Mouse (Mus musculus) Patski (cell line): ENCODE measurements around the gene Fam83e. TPM values are rescaled to one million over a fixed set of nuclear protein-coding genes. Genes with fewer than 3 reads are reported as not detected.

Experiments used
- ATAC-seq: fragments of 100-300 bp; one replicate; pipeline ENCODE4 v1.8.0; 2021
- CTCF ChIA-PET: fragments of 350-600 bp; sonication (Branson Sonifier 250); formaldehyde crosslinking; loops from one replicate; lab custom pipeline; 2022; ENCODE audit warnings: inconsistent platforms; lab: Charles Lee
- POLR2A ChIA-PET: fragments of 350-600 bp; sonication (Branson Sonifier 250); formaldehyde crosslinking; loops from one replicate; lab custom pipeline; 2022; ENCODE audit warnings: antibody characterized with exemption, inconsistent platforms; lab: Charles Lee
- DNase-seq: peaks from one replicate; pipeline ENCODE4 v3.0.0-alpha.2; 2011; ENCODE audit warnings: low read depth, low spot score
- H3K27me3 ChIP-seq: fragments of 371-371 bp; one replicate; pipeline ENCODE4 v1.5.1; 2021
- CTCF ChIP-seq: fragments of 100-300 bp; IDR thresholded peaks from one replicate; pipeline ENCODE4 v1.5.1; 2021
- in situ Hi-C: fragments of 300-500 bp; cut with MboI; formaldehyde crosslinking; loops from 3 replicates; pipeline ENCODE4 v1.11.1; 2018; ENCODE audit warnings: low pct_unique_long_range_greater_than_20kb, mixed read lengths
- polyA plus RNA-seq: library from polyadenylated mRNA; unstranded; gene quantifications from one replicate; pipeline ENCODE4 v1.2.3, GENCODE M21; 2021

Fam83e gene
- polyA plus RNA-seq, 1 experiment from 2014 or later, result 0.04 TPM

DNA sequence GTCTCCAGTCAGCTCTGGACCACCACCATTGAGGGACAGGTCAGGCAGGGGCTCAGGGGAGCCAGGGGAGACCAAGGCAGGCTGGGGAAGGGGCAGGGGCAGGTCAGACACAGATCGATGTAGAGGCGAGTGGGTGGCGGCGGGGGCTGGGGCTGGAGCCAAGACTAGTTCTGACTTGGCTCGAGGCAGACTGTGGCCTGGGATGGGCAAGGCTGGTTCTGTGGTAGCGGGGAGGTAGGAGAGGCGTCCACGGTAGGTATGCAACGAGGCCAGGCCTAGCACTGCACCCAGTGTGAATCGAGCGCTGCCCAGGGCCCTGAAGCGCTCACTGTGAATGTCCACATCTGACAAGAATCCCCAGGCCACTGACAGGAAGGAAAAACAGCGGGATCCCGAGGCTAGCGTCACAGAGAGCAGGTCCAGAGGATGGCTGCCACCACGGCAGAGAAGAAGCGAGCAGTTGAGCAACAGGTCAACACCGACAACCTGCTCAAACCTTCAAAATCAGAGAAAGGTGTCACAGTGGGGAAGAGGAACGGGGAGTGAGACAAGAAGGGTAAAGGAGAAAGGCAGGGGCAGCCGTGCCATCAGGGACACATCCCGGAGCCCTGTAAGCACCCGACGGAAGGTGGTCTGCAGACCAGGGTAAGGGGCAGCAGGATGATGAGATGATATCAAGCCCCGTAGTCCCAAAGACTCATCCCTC, 9.5 kb upstream of the Fam83e start:
- no peaks in the 10 kb centered on the region for H3K27me3 ChIP-seq
- no peak for DNase-seq
- CTCF ChIA-PET, result no interaction called here
- ATAC-seq, result no peak
- no peak for TF ChIP-seq CTCF
- POLR2A ChIA-PET, result no interaction called here
- in situ Hi-C loops, result loop anchor here (25.0 kb wide), 1 partner anchor 849 kb away; the partner anchor contains the start of genes Pnkp and Ptov1

DNA sequence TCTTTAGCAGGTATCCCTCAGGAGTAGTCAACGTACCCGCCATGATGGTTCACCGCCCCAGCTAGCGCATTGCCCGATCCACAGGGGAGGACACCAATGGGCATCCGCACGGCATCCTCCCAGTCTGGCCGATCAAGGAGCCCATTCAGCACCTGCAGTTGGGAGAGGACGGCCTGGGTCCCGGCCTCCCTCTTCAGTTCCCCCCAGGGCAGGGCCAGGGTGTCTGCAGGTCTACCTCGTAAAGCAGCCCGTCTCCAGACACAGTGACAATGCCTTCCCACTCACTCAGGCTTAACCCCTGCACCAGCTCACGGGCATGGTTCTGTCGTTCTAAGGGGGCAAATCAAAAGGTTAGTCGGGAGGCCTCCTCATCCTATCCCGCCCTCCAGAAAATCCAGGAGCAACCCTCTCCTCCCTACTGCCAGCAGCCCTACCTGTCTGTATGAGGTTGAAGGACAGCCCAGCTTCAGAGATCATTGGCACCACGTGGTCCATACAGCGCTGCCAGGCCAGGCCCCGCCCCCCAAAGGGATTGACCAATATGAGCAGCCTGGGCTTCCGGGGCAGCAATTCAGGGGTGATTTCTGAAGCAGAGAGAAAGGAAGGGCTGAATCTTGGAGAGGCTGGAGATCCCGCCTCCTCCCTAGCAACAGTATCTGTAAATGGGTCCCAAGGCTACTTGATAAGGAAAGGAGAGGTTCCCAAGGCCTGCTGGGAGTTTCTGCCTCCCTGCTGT, 8.8 kb upstream of the Fam83e start:
- TF ChIP-seq CTCF, result no peak
- DNase-seq, result no peak
- H3K27me3 ChIP-seq, result no peaks in the 10 kb centered on the region
- ATAC-seq, result no peak
- in situ Hi-C loops, result loop anchor here (25.0 kb wide), 1 partner anchor 850 kb away; the partner anchor contains the start of genes Pnkp and Ptov1
- POLR2A ChIA-PET, result no interaction called here
- CTCF ChIA-PET, result no interaction called here

DNA sequence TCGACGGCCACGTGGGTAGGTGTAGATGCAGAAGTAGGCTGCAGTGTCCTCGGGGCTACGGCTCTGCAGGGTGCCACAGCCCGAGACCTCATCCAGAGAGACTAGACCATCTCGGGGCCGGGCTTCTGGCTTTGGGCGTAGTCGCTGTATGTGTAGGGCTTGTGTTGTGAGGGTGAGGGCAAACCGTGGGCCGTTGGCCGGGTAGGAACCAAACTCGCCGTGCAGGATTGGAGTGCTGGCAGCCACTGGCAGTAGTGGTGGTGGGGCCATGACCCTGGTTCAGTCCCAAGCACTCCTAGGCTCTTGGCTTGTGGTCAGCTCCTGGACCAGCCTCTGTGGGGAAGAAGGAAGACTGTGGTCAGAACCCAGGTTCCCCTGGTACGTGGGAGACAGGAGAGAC, 7.6 kb upstream of the Fam83e start:
- TF ChIP-seq CTCF, result no peak
- no peak for DNase-seq
- POLR2A ChIA-PET, result no interaction called here
- H3K27me3 ChIP-seq, result no peaks in the 10 kb centered on the region
- CTCF ChIA-PET, result no interaction called here
- in situ Hi-C loops, result loop anchor here (25.0 kb wide), 1 partner anchor 851 kb away; the partner anchor contains the start of genes Pnkp and Ptov1
- ATAC-seq, result no peak

DNA sequence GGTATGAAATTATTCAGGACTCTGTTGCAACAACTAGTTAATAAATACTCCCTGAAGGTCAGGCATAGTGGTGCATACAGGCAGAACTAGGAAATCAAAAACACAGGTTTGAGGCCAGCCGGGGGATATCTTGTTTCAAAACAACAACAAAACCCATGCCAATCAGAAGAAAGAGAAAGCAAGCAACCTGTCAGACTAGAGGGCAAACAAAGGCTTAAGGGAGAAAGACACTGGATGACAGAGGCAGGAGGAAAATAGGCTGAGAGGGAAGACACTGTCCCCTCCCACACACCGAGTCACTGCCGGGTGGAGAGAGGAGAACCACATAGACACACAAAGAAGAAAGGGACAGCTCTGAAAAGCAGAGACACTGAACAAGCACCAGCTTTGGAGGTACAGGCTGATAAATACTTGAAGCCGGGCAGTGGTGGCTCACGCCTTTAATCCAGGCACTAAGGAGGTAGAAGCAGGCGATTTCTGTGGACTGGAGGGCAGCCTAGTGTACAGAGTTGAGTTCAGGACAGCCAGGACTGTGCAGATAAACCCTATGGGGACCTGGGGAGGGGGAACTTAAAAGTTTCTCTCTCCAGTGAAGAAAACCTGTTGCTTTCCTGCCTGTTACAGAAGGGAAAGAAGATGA, 7.0 kb upstream of the Fam83e start:
- no peaks in the 10 kb centered on the region for H3K27me3 ChIP-seq
- ATAC-seq, result no peak
- POLR2A ChIA-PET, result no interaction called here
- in situ Hi-C loops, result loop anchor here (25.0 kb wide), 1 partner anchor 852 kb away; the partner anchor contains the start of genes Pnkp and Ptov1
- no peak for TF ChIP-seq CTCF
- CTCF ChIA-PET, result no interaction called here
- DNase-seq, result no peak

DNA sequence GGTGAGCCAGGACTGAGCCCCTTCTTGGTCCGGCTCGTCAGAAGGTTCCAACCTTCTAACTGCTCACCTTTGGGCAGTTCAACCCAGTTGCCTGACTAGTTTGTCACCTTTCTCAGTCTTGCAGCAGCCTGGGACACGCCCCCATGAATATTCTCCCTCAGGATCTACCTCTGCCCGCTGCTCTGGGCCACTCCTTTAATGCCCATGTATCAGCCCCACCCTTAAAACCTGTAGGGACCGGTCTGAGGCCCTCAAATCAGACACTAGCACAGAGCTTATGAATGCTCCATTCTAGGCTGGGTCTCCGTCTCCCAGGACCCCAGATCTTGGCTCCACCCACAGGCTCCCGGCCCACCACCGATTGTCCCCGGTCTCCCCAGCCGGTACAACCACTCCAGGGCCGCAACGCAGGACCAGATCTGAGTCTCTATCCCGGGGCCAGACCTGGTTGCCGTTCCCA, 6.4 kb upstream of the Fam83e start:
- DNase-seq, result no peak
- TF ChIP-seq CTCF, result no peak
- ChIA-PET CTCF (no interaction called here), POLR2A (no interaction called here)
- H3K27me3 ChIP-seq, result no peaks in the 10 kb centered on the region
- peak; percentile 7 for ATAC-seq
- in situ Hi-C loops, result loop anchor here (25.0 kb wide), 1 partner anchor 852 kb away; the partner anchor contains the start of genes Pnkp and Ptov1

DNA sequence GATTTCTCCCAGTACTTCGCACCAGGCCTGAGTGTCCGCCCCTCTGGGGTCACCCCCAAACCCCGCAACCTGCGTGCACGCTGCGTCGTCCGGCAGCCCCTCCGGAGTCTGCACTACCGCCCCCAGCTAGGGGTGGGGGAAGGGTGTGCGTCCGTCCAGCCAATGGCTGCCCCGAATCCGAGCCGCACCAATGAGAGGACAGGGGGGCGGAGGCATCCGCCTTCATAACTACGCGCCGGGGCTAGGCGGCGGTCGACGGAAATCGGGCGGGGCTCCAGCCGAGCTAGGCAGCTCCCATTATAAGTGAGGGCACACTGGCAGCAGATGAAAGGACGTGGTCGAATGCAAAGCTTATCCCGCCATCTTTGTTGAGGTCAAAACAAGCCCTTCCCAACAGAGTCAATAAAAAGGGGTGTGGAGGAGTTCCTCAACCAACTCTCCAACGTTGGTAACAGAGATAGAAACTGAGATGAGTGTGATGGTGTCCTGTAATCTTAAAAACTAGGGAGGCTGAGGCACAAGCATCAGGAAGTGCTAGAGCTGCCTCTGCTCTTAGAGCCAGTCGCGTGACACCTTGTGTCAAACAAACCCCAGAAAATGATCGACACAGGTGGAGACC, 5.8 kb upstream of the Fam83e start, which contains the start of gene Rpl18:
Gene Rpl18 (plus strand): TSS at position 368 of the 619 bp plus-strand sequence.
- peak; percentile 82 for ATAC-seq
- POLR2A ChIA-PET, result no interaction called here

DNA sequence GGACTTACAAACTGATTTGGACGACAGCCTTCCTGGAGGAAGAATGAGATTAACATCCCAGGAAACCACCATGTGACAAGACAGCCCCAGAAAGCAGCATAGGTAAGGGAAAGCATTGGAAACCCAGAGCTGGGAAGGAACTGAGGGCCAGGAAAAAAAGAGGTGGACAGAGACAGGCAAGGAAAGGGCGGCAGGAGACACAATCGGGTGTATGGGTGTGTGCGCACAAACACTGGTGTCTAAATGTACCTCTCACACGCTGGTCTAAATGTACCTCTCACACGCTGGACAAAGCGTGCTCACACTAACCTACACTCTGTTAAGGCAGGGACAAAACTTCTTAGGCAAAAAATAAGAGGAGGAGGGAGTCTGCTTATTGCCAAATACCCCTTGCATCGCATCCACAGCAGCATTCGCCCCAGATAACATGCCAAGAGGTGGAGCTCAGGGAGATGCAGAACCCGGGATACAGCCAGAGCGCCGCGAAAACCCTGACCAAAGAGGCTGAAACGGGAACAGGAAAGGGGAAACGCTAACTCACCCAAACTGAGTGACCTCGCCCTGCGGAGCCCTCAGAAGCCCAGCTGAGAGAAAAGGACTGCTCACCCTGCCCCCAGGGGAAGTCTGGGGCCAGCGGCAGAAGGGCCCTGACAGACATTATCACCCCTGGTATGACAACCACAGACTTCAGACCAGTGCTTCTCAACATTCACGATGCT, 5.1 kb upstream of the Fam83e start:
- ChIA-PET POLR2A (interaction anchor here (4.4 kb wide), 1 partner anchor 8 kb away, joined by 28 read pairs; no protein-coding TSS in a partner anchor), CTCF (no interaction called here)
- no peaks in the 10 kb centered on the region for H3K27me3 ChIP-seq
- DNase-seq (no peak), ATAC-seq (no peak)
- in situ Hi-C loops, result loop anchor here (25.0 kb wide), 1 partner anchor 854 kb away; the partner anchor contains the start of genes Pnkp and Ptov1
- no peak for TF ChIP-seq CTCF

More for the DNA sequence above, 5.8 kb upstream of the Fam83e start, which contains the start of gene Rpl18:
- H3K27me3 ChIP-seq, result no peaks in the 10 kb centered on the region
- in situ Hi-C loops, result loop anchor here (25.0 kb wide), 1 partner anchor 853 kb away; the partner anchor contains the start of genes Pnkp and Ptov1
- CTCF ChIA-PET, result no interaction called here
- no peak for TF ChIP-seq CTCF
- no peak for DNase-seq

DNA sequence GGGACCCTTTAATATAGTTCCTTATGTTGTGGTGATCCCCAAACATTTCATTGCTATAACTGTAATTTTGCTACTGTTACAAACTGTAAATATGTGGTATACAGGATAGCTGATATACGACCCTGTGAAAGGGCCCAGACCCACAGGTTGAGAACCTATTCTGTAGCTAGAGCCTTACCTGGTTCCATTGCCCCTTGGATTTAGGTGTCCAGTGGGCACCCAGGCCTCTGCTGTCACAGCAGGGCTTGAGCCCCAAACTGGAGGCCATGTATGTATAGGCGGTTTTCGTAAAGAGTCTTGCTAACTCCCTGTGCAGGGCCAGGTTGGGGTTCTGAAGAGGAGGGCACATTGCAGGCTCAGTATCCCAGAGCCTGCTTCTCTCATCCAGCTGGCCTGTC, 4.6 kb upstream of the Fam83e start:
- ATAC-seq (no peak), DNase-seq (no peak)
- CTCF ChIA-PET, result interaction anchor here (1.1 to 2.1 kb wide), 3 partner anchors 8 to 66 kb away, joined by 3 to 6 read pairs (median 3); partner anchors contain the start of gene Dbp
- no peak for TF ChIP-seq CTCF
- no peaks in the 10 kb centered on the region for H3K27me3 ChIP-seq
- in situ Hi-C loops, result loop anchor here (25.0 kb wide), 1 partner anchor 854 kb away; the partner anchor contains the start of genes Pnkp and Ptov1
- POLR2A ChIA-PET, result interaction anchor here (1.9 to 4.4 kb wide), 2 partner anchors 8 to 10 kb away, joined by 7 to 28 read pairs; no protein-coding TSS in a partner anchor
